Mouse (Mus musculus): ENCODE measurements around the gene Nsun2.
"Not testable (repeated sequence)": the region's sequence is repeated elsewhere in the genome, so short reads cannot be mapped to it uniquely, and the experiment has no call there.

The Nsun2 gene

DNA sequence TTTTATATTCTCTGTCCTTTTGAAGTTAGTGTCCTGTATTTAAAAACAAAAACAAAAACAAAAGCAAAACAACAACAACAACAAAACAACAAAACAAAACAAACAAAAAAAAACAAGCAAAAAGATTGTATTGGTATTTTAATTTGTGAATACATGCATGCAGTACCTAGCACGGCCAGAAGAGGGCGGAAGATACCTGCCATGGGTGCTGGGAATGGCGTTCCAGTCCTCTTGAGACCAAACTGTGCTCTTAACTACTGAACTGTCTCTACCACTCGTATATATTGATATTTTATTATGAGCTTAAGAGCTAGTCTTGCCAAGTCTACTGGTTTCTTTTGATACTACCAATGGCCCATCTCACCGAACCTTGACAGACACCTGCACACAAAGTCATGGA is 19.5 kb downstream of the Nsun2 start:
- DNase-seq (ENCODE audit: low read depth, low spot score) = peak; percentile 54

DNA sequence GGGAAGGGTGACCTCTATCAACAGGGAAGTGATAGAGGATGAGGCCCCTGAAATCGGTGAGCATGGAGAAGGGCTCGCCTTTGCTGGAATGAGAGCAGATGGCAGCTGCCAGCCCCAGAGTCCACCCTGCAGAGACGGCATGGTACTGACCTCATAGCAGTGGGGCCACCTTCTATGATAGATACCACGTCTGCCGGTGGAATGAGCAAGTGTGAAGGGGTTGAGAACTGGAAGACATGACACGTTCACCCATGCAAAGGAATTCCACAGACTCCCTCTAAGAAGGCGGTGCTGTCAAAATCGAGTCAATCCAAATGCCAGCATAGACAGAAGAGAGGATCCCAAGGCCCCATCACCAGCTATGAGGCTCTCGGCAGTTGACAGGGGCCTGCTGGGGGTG is 20.7 kb downstream of the Nsun2 start:
- no peak for DNase-seq (ENCODE audit: low read depth, low spot score)

DNA sequence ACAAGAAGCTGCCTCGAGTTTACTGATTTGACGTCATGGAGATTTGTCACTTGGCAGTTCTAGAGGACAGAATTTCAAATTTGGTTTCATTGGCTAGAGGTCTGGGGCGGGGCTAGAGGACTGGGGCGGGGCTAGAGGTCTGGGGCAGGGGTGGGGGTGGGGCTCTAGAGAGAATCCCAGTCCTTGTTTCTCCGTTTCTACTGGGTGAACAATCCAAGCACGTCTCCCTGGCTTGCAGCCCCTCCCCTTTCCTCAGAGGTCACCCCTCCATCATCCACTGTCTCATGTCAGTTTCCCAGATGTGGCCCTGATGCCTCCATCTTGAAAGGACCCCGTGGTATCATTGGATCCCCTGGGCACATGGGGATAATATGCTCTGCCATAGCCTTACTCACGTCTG is 21.5 kb downstream of the Nsun2 start:
- DNase-seq (ENCODE audit: low read depth, low spot score) = no peak

DNA sequence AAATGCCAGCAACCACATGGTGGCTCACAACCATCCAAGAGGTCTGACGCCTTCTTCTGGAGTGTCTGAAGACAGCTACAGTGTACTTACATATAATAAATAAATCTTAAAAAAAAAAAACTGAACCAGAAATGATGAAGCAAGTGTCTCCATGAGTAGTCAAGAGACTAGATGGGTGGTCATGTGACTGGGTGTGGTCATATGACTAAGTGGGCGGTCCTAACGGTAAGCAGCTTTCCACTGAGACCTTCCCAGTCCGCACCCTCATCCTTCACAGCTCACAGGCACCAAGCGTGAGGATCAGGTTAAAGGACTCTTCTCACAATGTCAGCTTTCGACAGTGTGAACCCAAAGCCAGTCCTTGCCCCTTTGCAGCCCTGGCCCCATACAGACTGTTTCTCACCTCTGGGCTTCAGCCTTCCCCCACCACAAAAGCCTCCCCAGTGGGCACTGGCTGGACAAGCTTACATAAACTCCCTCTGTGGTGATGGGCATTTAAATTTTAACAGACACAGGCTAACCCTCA is 22.5 kb downstream of the Nsun2 start:
- DNase-seq (ENCODE audit: low read depth, low spot score) = no peak

DNA sequence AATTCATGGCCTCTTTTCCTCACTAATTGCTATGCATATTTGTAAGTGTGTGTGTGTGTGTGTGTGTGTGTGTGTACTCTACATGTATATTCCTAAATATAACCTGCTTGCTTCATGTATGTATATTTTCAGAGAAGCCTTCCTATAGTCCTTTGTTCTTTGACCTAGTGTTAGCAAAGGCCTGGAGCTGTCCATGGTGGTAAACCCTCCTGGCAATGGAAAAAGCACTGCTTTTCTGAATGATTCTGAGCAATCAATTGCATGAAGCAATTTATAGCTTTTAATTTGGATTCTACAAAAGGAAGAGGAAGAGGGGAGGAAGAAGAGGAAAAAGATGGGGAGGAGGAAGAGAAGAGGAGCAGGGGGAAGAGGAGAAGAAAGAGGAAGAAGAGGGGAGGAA is 23.2 kb downstream of the Nsun2 start:
- no peak for DNase-seq (ENCODE audit: low read depth, low spot score)

DNA sequence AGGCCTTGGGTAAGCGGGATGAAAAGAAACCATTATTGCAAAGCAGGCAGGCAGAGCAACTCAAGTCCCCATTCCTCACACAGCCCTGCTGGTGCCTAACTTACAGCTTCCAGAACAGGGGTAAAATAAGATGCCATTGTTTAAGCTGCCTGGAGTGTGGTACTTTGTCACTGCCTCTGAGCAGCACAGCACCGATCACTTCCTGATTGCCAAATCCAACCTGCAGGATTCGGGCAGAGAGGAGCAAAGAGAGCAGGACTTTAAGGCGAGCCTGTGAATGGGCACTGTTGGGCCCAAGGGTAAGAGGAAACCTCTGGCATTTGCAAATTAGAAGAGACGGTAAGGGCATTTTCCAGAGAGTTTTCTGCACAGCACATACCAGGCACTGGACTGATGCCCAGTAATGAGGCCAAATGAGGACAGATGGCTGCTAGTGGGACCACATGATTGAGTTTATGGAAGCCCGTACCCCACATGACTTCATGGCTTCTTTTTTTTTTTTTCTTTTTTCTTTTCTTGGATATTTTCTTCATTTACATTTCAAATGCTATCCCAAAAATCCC is 24.6 kb downstream of the Nsun2 start:
- no peak for DNase-seq (ENCODE audit: low read depth, low spot score)

DNA sequence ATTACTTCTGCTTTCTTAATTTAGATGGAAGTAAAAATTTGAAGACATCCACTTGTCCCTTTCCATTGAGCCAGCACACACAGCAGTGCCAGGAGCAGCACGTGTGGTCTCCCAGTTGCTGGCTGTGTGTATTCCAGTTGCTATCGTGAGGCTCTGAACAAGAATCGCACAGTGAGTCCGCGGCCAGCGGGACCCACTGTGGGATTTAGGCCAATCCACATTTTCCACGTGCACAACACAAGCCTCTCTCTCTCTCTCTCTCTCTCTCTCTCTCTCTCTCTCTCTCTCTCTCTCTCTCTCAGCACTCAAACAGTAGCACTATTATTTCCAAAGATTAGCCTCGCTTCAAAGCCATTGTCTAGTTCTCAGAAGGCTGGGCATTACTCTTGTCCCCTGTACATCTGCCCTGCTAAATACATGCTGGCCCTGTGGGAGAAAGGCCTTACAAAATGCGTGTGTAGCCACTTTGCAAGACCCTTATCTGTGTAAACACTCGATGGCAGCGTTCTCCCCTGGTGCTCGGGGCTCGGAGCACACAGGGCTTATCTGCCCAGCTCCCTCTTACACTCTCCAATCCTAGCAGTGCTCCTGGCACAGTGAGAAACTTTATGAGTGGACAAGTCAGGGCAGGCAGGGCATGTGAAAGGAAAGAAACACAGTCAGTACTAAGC is 25.9 kb downstream of the Nsun2 start:
- peak; percentile 54 for DNase-seq (ENCODE audit: low read depth, low spot score)

DNA sequence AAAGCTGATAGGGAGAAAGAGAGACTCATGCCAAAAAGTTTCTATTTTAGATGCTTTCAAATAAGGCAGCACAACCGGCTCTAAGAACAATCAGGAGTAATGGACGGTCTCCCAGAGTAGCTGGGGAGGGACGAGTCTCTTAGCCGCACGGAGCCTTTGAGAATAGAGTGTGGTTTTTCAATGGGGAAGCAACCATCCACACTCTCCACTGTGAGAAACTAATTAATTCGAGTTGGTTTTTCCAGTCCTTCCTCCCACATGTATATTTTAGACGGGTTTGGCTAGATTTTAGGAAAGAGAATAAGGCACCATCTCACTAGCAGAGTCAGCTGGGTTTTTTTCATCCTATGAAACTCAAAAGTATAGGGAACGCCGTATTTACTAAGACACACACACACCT is 28.5 kb downstream of the Nsun2 start:
- no peak for DNase-seq (ENCODE audit: low read depth, low spot score)

DNA sequence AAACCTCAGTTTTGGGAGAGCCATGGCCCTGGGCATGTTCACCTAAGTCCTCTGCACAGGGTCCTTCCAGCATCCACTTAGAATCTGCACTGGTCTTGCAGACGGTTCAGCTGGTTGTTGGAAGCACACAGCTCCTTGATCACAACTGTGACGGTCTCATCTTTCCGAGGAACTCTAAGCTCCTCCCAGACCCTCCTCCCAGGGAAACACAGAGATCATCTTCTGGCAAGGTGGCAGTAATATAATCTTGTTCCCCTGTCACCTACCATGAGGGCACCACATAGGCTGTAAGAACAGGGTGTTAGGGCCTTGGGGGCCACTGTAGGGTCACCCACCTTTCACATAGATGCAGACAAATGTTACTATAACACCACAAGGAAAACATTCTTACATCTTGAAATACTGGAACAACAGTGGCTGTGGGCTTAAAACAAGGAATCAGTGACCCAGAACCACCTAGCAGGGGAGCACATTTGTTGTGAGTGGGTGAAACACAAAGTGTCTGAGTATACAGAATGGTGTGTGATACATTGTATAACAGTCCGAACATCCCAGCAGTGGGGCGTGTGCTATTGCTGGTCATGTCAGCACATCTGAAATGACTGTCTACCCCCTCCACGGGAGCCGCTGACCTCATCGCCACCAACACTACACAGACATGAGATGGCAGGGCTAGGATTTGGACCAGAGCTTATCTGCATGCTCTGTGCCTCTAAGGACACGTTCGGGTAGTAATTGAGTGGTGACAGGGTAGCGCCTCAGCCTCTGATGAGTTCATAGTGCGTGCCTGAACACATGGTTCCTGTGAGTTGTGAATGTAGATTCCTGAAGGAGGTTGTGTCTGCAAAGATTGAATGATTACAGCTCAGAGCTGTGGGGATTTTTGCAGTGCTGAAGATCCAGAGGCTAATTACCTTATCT is 29.4 kb downstream of the Nsun2 start:
- DNase-seq (ENCODE audit: low read depth, low spot score) = no peak

DNA sequence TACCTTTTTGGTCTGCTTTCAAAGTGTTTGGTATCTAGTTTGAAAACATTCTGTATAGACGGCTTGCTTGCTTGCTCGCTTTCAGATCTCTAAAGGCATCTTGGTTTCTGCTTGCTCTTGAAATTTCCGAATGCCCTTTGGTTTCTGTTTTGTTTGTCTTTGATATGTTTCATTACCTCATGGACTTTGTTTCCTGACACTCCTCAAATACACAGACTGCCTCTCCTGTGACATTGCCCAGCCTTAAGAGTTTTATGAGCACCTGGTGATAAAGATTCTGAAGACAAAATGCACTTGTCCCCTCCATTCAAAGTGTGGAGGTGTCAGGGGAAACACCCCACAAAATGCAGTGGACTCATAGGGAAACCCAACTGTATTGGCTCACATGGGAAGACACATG is 30.4 kb downstream of the Nsun2 start:
- no peak for DNase-seq (ENCODE audit: low read depth, low spot score)

DNA sequence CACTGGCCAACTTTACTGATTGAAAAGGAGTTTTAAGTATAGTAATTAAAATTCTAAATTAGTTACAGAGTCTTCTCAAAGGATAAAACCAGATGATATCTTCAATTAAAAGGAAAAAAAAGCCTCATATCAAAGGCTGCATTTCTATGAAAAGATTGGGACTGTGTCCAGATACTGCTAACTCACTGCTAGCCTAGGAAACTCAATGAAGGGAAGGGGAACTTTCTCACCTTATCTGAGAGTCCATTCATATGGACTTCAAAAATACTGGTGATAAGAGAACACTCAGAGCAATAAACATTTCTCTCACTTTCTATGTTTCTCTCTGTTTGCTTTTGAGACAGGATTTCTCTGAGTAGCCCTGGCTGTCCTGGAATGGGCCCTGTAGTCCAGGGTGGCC is 31.0 kb downstream of the Nsun2 start:
- DNase-seq (ENCODE audit: low read depth, low spot score) = no peak

DNA sequence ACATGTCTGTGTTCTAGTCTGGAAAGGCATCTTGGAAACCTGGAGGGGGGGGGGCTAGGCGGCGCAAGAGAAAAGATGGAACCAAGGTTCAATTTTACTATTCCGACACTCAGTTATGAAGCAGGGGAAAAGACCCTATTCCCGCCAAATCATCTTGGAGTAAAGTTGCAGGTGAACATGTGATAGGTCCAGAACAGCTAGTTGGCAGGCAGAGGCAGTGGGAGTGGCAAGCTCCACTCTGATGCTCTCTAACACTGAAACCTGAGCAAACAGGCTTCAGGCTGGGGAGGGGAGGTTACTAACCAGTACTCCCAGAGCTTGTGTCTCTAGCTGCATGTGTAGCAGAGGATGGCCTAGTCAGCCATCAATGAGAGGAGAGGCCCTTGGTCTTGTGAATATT is 31.9 kb downstream of the Nsun2 start:
- not testable (repeated sequence) for DNase-seq (ENCODE audit: low read depth, low spot score)

DNA sequence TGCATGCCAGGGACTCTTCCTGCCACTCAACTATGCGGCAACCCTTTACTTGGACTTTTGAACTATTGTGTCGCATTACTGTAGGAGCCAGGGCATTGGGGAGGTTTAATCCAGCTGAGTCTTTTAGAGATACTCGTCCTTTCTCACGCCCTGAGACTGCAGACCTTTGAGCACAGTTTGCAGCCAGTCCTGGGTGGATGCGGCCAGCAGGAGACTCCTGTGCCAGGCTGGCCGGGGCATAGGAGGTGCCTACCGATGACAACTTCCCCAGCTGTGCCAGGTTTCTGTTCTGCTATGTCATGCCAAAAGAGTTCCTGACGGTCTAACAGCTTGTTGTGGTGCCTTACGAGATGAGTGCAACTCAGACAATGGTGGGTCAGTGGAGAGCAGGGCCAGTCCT is 35.7 kb downstream of the Nsun2 start:
- DNase-seq (ENCODE audit: low read depth, low spot score) = no peak

DNA sequence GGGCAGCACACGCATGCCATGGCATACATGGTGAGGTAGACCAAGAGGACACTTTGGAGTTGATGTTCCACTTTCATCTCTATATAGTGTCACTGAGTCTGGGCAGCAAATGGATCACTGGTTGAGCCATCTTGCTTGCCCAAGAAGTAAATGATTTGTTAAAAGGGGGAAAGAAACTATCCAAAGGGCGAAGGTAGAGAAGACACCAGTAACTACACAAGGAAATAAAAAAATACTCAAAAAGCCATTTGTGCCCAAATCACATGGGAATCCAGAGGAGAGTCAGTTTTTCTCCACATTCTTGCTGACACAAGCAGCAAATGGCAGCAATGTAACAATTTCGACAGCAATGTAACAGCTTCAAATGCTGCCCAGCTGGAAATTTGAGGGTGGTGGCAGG is 39.0 kb downstream of the Nsun2 start:
- DNase-seq (ENCODE audit: low read depth, low spot score) = no peak

DNA sequence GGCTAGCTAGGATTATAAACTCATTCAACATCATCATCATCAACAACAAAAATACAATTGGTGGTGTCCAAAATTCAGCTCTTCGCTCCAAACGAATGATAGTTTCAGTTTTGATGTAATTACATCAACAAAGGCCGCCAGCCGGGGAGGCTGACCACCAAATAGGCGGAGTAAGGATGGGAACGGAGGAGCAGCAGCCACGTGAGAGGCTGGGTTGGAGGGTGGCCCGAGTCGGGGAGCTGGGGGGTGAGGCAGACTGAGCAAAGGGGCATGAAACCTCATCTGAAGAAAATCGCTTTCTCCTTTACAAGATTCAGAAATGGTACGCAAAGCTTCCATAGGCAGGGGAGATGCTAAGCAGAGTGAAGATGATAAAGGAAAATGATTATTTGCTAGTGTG is 43.1 kb downstream of the Nsun2 start:
- no peak for DNase-seq (ENCODE audit: low read depth, low spot score)

DNA sequence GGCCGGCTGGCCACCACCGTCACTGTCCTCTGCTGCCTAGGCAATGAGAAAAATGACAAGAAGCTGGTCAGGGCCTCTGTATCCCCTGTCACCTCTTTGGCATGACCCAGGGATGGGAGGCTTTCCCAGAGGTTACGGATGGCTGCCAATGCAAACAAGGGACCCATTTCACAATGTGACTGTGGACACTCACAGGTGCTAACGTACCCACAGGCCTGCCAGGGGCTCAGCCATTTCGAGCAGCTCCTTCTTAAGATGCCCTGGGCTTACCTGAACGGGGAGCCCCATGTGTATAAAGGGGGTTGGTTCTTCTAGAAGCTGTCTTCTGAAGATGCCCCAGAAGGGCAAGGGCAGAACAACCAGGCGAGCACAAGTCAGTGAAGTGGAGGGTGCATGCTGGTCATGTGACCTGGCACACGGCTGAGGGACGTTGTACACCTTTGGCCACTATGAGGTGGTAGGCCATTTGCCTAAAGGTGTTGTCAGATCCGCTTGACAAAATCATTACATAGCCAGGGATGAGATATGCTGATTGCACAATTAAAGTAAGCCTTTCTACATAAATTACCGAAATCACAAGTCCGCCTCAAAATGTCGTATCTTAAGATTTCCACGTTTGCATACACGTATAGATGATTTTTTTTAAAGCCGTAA is 43.8 kb downstream of the Nsun2 start:
- DNase-seq (ENCODE audit: low read depth, low spot score) = no peak

DNA sequence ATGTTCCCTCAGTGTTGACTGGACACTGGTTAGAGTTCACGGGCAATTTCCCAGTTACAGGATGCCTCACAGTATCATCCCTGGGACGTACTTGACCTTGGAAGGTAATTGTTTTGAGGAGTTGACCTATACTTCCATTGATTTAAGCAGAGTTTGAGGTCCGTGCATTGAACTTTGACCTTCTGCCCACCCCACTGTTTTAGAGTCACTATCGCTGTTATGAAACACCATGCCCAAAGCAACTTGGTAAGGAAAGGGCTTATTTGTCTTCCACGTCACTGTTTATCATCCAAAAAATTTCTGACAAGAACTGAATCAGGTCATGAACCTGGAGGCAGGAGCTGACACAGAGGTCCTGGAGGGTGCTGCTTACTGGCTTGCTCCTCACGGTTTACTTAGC is 48.9 kb downstream of the Nsun2 start:
- DNase-seq (ENCODE audit: low read depth, low spot score) = no peak

DNA sequence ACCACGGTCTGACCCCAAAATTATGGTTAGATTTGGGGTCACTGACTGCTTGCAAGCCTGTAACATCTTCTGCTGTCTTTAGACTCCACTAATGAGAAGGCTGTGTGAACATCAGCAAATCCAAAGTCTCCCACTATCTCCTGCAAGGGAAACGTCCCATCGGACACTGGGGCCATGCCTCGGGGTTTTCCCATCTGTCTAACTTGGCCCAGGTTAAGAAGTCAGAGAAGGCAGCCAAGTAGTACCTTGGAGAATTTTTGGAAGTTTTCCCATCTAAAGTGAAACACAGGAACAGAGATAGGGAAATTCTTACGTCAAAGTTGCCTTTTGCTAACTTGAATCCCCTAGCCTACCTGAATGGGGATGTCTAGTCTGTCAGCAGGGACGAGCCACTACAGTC is 50.0 kb downstream of the Nsun2 start:
- no peak for DNase-seq (ENCODE audit: low read depth, low spot score)

DNA sequence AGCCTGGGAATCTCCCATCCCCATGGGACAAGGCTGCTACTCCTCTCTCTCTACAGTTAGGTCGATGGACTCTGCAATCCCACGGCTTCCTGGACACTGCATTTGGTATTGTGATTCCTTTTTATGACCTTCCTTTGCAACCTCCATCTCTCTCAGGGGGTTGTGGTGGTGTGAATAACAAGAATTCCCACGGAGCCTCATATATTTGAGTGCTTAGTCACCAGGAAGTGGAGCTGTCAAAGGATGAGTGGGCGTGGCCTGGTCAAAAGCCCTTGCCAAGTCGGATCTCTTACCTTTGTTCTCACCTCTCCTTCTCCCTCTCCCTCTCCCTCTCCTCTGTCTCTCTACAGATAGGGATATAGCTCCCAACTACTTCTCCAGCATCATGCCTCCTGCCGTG is 52.3 kb downstream of the Nsun2 start:
- DNase-seq (ENCODE audit: low read depth, low spot score) = peak; percentile 30

DNA sequence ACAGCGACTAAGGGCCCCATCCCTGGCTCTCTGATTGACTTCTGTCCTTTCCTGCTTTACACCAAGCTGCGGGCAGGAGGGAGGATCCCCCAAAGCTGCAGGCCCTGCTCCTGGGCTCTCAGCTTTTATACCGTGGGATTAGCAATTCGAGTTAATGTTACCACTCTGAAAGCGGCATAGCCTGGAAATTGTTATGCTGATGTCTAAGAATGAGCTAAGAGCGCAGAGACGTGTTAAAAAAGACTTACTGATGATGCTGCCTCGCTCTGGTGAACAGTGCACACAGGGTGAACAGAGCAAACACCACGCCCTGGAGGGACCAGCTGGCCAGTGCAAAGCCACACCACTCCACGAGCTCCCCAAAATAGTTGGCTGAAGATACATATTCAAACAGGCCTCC is 52.8 kb downstream of the Nsun2 start:
- peak; percentile 27 for DNase-seq (ENCODE audit: low read depth, low spot score)

DNA sequence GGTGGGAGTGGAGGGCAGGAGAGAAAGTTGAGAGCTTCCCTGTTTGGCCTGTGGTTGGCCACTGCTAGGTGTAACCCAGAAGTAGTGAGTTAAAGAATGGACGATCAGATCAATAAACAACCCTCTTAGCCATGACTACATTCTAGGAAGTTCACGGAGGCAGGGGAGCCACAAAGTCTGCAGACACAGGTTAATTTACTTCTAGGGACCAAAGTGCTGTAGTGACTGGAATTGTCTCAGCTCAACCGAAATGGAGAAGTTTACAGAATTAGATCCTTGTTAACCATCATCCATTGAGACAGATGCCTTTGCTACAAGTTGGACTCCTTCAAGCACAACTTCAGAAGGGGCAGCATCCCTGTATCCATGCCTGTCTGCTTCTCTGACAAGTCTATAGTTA is 54.3 kb downstream of the Nsun2 start:
- no peak for DNase-seq (ENCODE audit: low read depth, low spot score)

DNA sequence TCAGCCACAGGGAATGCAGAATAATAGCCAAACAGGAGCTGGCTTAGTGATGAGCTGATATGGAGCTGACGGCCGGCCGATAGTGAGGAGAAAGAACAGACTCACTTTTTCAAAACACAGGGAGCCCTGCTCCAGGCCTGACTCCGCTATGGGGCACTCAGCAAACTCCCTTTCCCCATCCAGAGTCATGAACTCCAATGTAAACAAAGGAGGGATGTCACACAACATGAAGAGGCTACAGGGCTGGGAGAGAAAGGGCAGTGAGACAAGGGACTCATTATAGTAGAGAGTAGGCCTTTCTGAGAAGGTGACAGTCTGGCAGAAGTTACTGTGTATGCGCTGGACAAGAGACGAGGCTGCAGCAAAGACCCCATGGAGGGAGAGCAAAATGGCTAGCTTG is 54.7 kb downstream of the Nsun2 start:
- DNase-seq (ENCODE audit: low read depth, low spot score) = no peak
